Mouse (Mus musculus): ENCODE results near the gene As3mt.

As3mt gene

GRCm38 (mm10) chr19:46784502-46784901 lies 77.2 kb downstream of the As3mt start:
- peak in 1 of 2 experiments; percentile 31 for DNase-seq (ENCODE audit: low spot score in 2 of 2)

- DNase-seq (ENCODE audit: low spot score in 2 of 2): no peak
Observed at GRCm38 (mm10) chr19:46785633-46786032, 78.4 kb downstream of the As3mt start.

- DNase-seq (ENCODE audit: low spot score in 2 of 2): no peak
Observed at GRCm38 (mm10) chr19:46789782-46790181, 82.5 kb downstream of the As3mt start.
